Mouse (Mus musculus): Measurements from ENCODE around the gene Rbm38. TPM values are rescaled to one million over a fixed set of nuclear protein-coding genes. Genes with fewer than 3 reads are reported as not detected.
A peak's percentile ranks its signal among the peaks of the same experiment; 100 is the strongest.

Rbm38 gene
- polyA plus RNA-seq, 1 experiment from 2014 or later: 69.4 TPM

DNA sequence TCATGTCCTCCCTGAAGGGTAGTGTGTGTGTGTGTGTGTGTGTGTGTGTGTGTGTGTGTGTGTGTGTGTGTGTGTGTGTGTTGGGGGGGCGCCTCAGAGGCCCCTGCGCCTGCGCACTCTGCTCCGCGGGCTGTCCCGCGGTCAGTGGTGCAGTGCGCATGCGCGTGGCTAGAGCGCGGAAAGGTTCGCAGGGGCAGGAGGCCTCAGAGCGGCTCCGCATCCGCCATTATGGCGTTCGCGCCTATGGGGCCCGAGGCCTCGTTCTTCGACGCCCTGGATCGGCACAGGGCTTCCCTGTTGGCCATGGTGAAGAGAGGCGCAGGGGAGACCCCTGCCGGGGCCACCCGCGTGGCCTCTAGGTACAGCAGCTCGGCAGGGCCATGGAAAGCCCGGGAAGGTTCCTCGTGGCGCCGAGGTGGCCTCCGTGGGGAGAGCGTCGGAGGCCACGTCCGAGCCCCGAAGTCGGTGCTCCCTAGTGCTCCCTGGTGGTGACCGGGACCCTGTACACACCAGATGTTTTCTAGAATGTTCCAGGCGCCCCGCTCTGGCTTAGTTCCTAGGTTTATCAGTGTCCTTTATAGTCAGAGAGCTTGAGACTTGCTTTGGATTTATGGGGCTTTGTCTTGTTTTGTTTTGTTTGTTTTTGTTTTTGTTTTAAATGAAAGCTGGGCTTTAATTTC is 40.5 kb upstream of the Rbm38 start:
- 94% methylated on average over 43 of the region's 43 CpGs for WGBS

DNA sequence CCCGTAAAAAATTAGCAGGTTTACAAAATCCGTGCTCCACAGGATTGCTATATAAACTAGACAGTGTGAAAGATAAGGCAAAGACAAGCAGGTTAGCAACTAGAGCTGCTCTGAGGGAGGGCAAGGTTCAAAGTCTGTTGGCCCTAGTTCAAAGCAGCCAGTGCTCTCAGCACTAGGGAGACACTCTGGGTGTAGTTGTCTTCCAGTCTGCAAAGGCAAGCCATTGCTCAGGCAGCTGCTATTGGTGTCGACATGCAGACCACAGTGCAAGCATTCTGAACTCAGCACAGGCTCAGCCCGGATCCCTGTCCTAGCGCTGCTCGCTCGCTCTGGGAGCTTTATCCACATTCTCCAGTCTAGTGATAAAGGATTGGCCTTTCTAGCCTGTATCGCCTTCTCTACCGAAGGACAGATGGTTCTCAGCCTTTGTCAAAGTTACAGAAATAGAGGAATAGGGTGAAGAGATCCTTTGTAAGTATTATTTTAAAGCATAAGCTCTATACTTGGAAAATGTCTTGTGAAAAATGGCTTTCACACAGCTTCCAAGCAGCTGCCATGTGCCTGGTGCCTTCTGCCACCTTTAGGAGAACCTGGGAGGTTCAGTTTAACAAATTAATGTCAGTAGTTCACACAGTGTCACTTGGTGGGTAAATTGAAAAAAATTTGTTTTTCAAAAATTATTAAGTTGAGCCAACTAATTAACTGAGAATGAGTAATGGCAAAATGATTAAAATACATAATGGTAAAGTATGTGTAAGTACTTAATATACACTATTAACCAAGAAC is 37.3 kb upstream of the Rbm38 start:
- no peak for ATAC-seq (ENCODE audit: insufficient number of reproducible peaks, low FRiP score, low TSS enrichment, low read depth)
- Histone ChIP-seq H3K4me1 (ENCODE audit: control insufficient read depth, insufficient read depth, low read length) (no peaks in the 10 kb centered on the region), H3K27ac (replicated peaks; ENCODE audit: low read depth, low read length) (no peak overlapping the region)

More for the DNA sequence above, 40.5 kb upstream of the Rbm38 start:
- no peak overlapping the region for H3K9ac ChIP-seq (ENCODE audit: low read length)
- no peaks in the 10 kb centered on the region for H3K27me3 ChIP-seq (ENCODE audit: control insufficient read depth, insufficient read depth, low read length)
- no peak overlapping the region for H3K27ac ChIP-seq (replicated peaks; ENCODE audit: low read depth, low read length)
- no peak overlapping the region for H3K4me3 ChIP-seq (ENCODE audit: low read depth, low read length)
- no peak for DNase-seq (ENCODE audit: low spot score)
- ATAC-seq (ENCODE audit: insufficient number of reproducible peaks, low FRiP score, low TSS enrichment, low read depth): no peak
- peaks cover 13% of the 10 kb centered on the region for H3K4me1 ChIP-seq (ENCODE audit: control insufficient read depth, insufficient read depth, low read length)
- no peaks in the 10 kb centered on the region for H3K36me3 ChIP-seq (ENCODE audit: control insufficient read depth, insufficient read depth, low read length)
- no peak overlapping the region for H3K4me2 ChIP-seq (ENCODE audit: low read depth, severe bottlenecking)
- no peaks in the 10 kb centered on the region for H3K9me3 ChIP-seq (ENCODE audit: control insufficient read depth, low read length)

GRCm38 (mm10) chr2:172990161-172990560 is 30.1 kb upstream of the Rbm38 start:
- no peaks in the 10 kb centered on the region for H3K27me3 ChIP-seq (ENCODE audit: control insufficient read depth, insufficient read depth, low read length)
- no peak overlapping the region for H3K4me3 ChIP-seq (ENCODE audit: low read depth, low read length)
- no peaks in the 10 kb centered on the region for H3K9me3 ChIP-seq (ENCODE audit: control insufficient read depth, low read length)
- DNase-seq (ENCODE audit: low spot score) (no peak), ATAC-seq (ENCODE audit: insufficient number of reproducible peaks, low FRiP score, low TSS enrichment, low read depth) (no peak)
- H3K4me2 ChIP-seq (ENCODE audit: low read depth, severe bottlenecking): no peak overlapping the region
- H3K36me3 ChIP-seq (ENCODE audit: control insufficient read depth, insufficient read depth, low read length): no peaks in the 10 kb centered on the region
- no peak overlapping the region for H3K9ac ChIP-seq (ENCODE audit: low read length)
- WGBS: 82% methylated on average over 6 of the region's 6 CpGs
- no peak overlapping the region for H3K27ac ChIP-seq (replicated peaks; ENCODE audit: low read depth, low read length)
- no peaks in the 10 kb centered on the region for H3K4me1 ChIP-seq (ENCODE audit: control insufficient read depth, insufficient read depth, low read length)

More for the DNA sequence above, 37.3 kb upstream of the Rbm38 start:
- no peak for DNase-seq (ENCODE audit: low spot score)
- no peak overlapping the region for H3K9ac ChIP-seq (ENCODE audit: low read length)
- H3K4me2 ChIP-seq (ENCODE audit: low read depth, severe bottlenecking): no peak overlapping the region
- WGBS: 77% methylated on average over 9 of the region's 9 CpGs
- no peaks in the 10 kb centered on the region for H3K36me3 ChIP-seq (ENCODE audit: control insufficient read depth, insufficient read depth, low read length)
- no peak overlapping the region for H3K4me3 ChIP-seq (ENCODE audit: low read depth, low read length)
- no peaks in the 10 kb centered on the region for H3K27me3 ChIP-seq (ENCODE audit: control insufficient read depth, insufficient read depth, low read length)
- H3K9me3 ChIP-seq (ENCODE audit: control insufficient read depth, low read length): no peaks in the 10 kb centered on the region

DNA sequence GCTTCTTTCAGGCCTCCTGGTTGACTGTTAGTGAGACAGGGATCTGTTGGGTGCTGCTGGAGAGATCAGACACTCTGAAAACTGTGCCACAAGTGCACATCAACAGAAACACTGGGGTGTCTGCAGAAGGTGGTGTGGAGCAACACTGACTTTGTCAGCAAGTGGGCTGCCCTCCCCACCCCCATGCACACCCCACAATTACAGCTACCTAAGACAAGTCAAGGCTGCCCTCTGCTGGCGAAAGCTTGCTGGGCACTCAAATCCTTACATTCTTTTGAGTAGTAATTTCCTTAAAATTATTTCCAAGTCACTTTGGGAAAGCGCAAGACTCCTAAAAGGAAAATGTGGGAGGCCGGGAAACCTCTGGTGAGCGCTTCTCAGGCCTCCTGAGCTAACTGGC is 24.1 kb upstream of the Rbm38 start:
- Histone ChIP-seq H3K9me3 (ENCODE audit: control insufficient read depth, low read length) (no peaks in the 10 kb centered on the region), H3K27me3 (ENCODE audit: control insufficient read depth, insufficient read depth, low read length) (no peaks in the 10 kb centered on the region), H3K9ac (ENCODE audit: low read length) (no peak overlapping the region), H3K4me2 (ENCODE audit: low read depth, severe bottlenecking) (no peak overlapping the region), H3K36me3 (ENCODE audit: control insufficient read depth, insufficient read depth, low read length) (no peaks in the 10 kb centered on the region), H3K4me1 (ENCODE audit: control insufficient read depth, insufficient read depth, low read length) (peaks cover 5% of the 10 kb centered on the region; the same call in 1 of the 2 replicates), H3K27ac (replicated peaks; ENCODE audit: low read depth, low read length) (no peak overlapping the region), H3K4me3 (ENCODE audit: low read depth, low read length) (no peak overlapping the region)
- DNase-seq (ENCODE audit: low spot score) (peak; percentile 90), ATAC-seq (ENCODE audit: insufficient number of reproducible peaks, low FRiP score, low TSS enrichment, low read depth) (no peak)
- WGBS: 16% methylated on average over 4 of the region's 4 CpGs

GRCm38 (mm10) chr2:172997748-172998147 is 22.6 kb upstream of the Rbm38 start:
- H3K9ac ChIP-seq (ENCODE audit: low read length): no peak overlapping the region
- peaks cover 11% of the 10 kb centered on the region for H3K4me1 ChIP-seq (ENCODE audit: control insufficient read depth, insufficient read depth, low read length)
- DNase-seq (ENCODE audit: low spot score): no peak
- 60% methylated on average over 11 of the region's 11 CpGs for WGBS
- H3K4me3 ChIP-seq (ENCODE audit: low read depth, low read length): no peak overlapping the region
- no peak for ATAC-seq (ENCODE audit: insufficient number of reproducible peaks, low FRiP score, low TSS enrichment, low read depth)
- peaks cover under 1% of the 10 kb centered on the region; the same call in 1 of the 2 replicates for H3K36me3 ChIP-seq (ENCODE audit: control insufficient read depth, insufficient read depth, low read length)
- H3K27me3 ChIP-seq (ENCODE audit: control insufficient read depth, insufficient read depth, low read length): no peaks in the 10 kb centered on the region
- no peak overlapping the region for H3K4me2 ChIP-seq (ENCODE audit: low read depth, severe bottlenecking)
- no peak overlapping the region for H3K27ac ChIP-seq (replicated peaks; ENCODE audit: low read depth, low read length)
- H3K9me3 ChIP-seq (ENCODE audit: control insufficient read depth, low read length): no peaks in the 10 kb centered on the region

- Histone ChIP-seq H3K4me1 (ENCODE audit: control insufficient read depth, insufficient read depth, low read length) (peaks cover 11% of the 10 kb centered on the region), H3K27me3 (ENCODE audit: control insufficient read depth, insufficient read depth, low read length) (no peaks in the 10 kb centered on the region), H3K4me3 (ENCODE audit: low read depth, low read length) (no peak overlapping the region), H3K36me3 (ENCODE audit: control insufficient read depth, insufficient read depth, low read length) (peaks cover 4% of the 10 kb centered on the region; the same call in 1 of the 2 replicates), H3K4me2 (ENCODE audit: low read depth, severe bottlenecking) (no peak overlapping the region), H3K27ac (replicated peaks; ENCODE audit: low read depth, low read length) (no peak overlapping the region), H3K9me3 (ENCODE audit: control insufficient read depth, low read length) (no peaks in the 10 kb centered on the region), H3K9ac (ENCODE audit: low read length) (no peak overlapping the region)
- WGBS: 62% methylated on average over 7 of the region's 7 CpGs
- DNase-seq (ENCODE audit: low spot score) (no peak), ATAC-seq (ENCODE audit: insufficient number of reproducible peaks, low FRiP score, low TSS enrichment, low read depth) (no peak)
These were observed 21.8 kb upstream of the Rbm38 start for GRCm38 (mm10) chr2:172998478-172998877.

DNA sequence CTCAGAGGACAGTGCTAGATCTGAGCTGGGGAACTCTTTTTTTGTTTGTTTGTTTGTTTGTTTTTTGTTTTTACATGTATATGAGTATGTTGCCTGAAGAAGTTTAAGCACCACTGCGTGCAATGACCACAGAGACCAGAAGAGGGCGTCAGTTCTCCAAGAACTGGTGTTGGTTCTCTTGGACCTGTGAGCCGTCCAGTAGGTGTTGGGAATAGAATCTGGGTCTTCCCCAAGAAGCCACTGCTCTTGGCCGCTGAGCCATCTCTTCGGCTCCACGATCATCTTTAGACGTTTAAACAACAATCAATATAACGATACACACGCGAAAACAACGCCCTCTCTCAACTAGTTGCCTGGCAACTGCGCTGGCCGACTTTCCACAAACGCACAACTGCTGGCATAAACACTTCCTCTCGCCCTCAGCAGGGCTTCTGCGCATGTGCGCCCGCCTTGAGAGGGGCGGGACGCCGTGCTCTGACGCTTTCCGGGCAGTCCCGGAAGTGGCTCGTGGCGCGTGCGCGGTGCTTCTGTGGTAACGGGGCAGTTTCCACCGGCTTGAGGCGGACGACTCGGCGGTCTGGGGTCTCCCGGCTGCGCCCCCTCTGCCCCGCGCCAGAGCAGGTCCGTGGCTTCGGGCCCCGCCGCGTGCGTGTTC is 20.5 kb upstream of the Rbm38 start, which contains the start of gene Rae1:
Gene Rae1, plus strand, starts transcription at position 488 of the 655 bp plus-strand sequence.
- Histone ChIP-seq H3K27ac (replicated peaks; ENCODE audit: low read depth, low read length) (peak within 1 kb of the TSS; percentile 79), H3K4me2 (ENCODE audit: low read depth, severe bottlenecking) (peak within 1 kb of the TSS; percentile 92), H3K4me3 (ENCODE audit: low read depth, low read length) (peak within 1 kb of the TSS; percentile 98), H3K9ac (ENCODE audit: low read length) (peak within 1 kb of the TSS; percentile 93), H3K27me3 (ENCODE audit: control insufficient read depth, insufficient read depth, low read length) (no peaks in the 10 kb centered on the region), H3K36me3 (ENCODE audit: control insufficient read depth, insufficient read depth, low read length) (peaks cover 15% of the 10 kb centered on the region), H3K9me3 (ENCODE audit: control insufficient read depth, low read length) (no peaks in the 10 kb centered on the region), H3K4me1 (ENCODE audit: control insufficient read depth, insufficient read depth, low read length) (peaks cover 11% of the 10 kb centered on the region)
- WGBS: under 1% methylated on average over 45 of the region's 45 CpGs
- DNase-seq (ENCODE audit: low spot score): peak; percentile 100
- ATAC-seq (ENCODE audit: insufficient number of reproducible peaks, low FRiP score, low TSS enrichment, low read depth): peak; percentile 90

DNA sequence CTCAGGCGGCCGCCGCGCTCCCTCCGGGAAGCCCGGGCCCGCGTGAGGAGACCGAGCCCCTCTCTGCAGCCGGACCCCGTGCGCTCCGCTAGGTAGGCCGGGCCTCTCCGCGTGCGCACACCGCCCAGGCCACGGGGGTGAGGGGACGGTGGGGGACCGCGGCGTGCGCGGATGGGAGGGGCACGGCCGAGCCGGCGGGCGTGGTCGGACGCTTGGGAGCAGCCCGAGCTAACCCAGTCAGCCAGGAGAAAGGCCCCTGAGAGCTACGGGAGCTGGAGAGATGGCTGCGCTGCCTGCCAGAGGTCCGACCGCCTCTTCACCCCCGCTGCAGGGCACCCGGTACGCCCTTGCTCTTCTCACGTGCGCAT is 20.0 kb upstream of the Rbm38 start:
- DNase-seq (ENCODE audit: low spot score) (no peak), ATAC-seq (ENCODE audit: insufficient number of reproducible peaks, low FRiP score, low TSS enrichment, low read depth) (peak; percentile 83)
- under 1% methylated on average over 42 of the region's 42 CpGs for WGBS
- H3K36me3 ChIP-seq (ENCODE audit: control insufficient read depth, insufficient read depth, low read length): peaks cover 15% of the 10 kb centered on the region
- H3K4me2 ChIP-seq (ENCODE audit: low read depth, severe bottlenecking): peak overlapping the region; percentile 92
- H3K9ac ChIP-seq (ENCODE audit: low read length): peak overlapping the region; percentile 93
- peaks cover 11% of the 10 kb centered on the region for H3K4me1 ChIP-seq (ENCODE audit: control insufficient read depth, insufficient read depth, low read length)
- H3K4me3 ChIP-seq (ENCODE audit: low read depth, low read length): peak overlapping the region; percentile 98
- H3K9me3 ChIP-seq (ENCODE audit: control insufficient read depth, low read length): no peaks in the 10 kb centered on the region
- no peaks in the 10 kb centered on the region for H3K27me3 ChIP-seq (ENCODE audit: control insufficient read depth, insufficient read depth, low read length)
- peak overlapping the region; percentile 79 for H3K27ac ChIP-seq (replicated peaks; ENCODE audit: low read depth, low read length)

Measured in limb, embryonic 11.5 days (tissue).